Mouse (Mus musculus) monocyte, adult 2 months (primary cell): ENCODE data around the gene Fchsd2.

Source experiments
- DNase-seq, 2 experiments: peaks; one replicate each; pipeline ENCODE4 v3.0.0; 2022; ENCODE audit warnings: low spot score in 2 of 2, low read depth in 1 of 2

Fchsd2 gene

DNA sequence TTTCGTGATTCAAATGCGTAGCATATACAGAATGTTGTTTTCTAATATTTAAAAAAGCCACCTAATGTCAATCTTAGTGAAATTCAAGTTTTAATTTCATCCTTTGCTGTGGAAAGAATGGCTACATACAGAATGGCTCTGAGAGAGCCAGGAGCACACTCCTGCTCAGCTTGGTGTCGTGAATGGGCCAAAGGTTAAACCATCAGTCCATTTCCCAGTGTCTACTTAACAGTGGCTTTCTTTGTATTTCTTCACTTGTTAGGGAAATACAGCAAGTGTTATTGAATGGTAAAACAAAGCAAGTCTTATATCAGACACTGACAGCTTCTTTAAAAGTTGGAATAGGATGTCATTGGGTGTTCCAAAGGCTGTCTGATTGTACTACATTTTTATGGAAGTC is 80.7 kb downstream of the Fchsd2 start:
- DNase-seq: no peak

DNA sequence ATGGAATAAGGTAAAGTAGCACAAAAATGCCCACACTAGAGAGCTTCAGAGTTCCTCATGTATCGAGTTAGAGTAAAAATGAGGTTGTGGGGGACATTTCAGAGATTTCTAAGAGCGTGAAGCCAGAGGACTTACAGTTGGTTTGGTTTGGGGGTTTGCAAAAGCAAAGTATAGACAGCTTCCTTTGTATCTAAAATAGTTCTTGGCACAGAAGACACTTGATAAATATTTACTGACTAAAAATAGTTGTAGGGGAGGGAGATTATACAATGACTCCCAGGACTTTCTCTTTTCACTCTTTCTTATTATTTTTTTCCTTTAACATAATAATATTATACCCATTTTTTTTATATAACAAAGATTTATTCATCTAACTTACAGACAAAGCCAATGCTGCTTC is 86.1 kb downstream of the Fchsd2 start:
- DNase-seq: no peak

DNA sequence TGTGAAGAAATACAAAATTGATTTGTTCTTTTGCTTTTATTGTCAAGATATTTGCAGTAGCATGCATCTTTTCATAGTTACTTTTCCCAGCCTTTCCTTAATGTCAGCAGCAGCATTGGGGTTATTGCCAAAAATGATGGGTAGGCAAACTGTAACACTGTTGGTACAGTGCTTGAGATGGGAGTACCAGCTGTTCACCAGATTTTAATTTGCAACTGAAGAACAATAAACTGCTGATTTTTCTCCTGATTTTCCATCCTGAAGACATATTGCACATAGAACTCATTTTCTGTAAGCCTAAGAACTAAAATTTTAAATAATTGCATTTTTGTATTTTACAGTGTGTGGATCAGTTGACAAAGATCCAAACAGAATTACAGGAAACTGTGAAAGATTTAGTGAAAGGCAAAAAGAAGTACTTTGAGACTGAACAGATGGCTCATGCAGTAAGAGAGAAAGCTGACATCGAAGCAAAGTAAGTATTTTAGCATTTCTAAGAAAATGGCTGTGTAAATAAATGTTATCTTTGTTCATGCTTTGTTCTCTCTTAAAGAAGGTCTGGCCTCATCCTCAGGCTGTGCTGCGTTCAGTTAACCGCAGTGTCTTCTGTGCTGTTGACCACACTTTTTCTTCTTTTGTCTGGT is 98.8 kb downstream of the Fchsd2 start:
- DNase-seq: no peak

DNA sequence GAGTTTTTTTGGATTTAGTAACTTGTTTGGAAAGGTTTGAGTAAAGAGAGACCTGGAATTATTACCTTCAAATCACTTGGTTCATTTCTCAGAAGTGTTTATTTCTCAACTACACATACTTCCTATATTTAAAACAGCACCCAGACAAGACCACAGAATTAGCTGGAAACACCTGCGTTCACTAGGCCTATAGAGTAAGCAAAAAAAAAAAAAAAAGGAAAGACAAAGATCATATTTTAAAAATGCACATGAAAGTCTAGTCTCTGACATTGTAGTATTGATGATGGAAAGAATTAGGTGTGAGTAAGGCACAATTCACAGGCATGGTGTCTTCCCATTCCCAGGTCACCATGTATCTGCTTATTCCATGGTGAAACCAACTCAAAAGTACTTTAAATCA is 118.2 kb downstream of the Fchsd2 start:
- no peak for DNase-seq

DNA sequence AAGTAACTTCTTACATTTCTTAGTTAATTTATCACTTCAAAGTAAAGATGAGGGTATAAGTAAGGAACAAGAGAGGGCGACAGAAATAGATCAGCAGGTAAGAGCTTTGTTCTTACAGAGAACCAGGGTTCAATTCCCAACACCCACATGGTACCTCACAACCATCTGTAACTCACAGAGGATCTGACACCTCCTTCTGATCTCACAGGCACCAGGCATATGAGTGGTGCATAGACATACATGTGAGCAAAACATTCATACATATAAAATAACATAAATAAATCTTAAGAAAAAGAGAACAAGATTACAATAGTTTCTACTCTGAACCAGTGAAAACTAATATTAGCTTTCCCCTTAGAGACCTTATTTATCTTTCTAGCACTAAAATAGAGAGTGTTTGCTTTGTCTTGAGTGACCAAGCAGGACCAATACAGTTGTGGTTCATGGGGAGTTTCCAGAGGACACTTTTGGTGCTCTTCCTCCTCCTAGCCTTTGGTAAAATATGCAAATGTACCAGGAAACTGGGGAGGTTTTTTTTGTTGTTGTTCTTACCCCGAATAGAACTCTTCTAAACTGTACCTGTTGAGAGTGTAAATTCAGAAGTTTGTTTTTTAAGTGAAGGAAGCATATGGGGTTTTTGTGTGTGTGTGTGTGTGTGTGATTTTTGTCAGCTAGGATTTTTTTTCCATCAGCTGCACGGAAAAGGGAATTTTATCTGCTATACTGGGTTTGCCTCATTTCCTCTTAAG is 121.0 kb downstream of the Fchsd2 start:
- DNase-seq: no peak

DNA sequence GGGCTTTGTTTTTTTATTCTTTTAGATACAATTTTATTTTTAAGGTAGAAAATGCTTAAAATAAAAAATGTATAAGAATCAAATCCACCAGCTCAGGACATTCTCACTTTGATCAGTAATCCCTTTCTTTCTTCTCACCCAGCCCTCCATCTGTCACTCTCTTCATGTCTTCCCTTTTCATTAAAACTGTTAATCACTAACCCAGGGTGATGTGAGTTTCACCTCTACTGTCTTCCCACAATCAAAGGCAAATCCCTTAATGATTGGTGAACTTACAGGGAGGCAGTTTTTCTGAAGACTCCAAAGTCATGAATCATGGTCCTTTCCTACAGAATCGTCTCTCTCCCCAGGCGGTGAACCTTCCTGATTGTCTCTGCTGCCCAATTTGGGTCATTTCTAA is 124.1 kb downstream of the Fchsd2 start:
- no peak for DNase-seq

DNA sequence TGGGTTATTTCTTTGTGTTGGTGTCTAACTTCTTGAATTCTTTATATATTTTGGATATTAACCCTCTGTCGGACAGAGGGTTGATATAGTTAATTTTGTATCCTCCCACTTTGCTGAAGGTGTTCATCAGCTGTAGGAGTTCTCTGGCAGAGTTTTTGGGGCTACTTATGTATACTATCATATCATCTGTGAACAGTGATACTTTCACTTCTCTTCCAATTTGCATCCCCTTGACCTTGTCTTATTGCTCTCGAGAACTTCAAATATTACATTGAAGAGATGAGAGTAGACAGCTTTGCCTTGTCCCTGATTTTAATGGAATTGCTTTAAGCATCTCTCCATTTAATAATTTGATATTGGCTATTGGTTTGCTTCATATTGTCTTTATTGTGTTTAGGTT is 130.8 kb downstream of the Fchsd2 start:
- DNase-seq: no peak

DNA sequence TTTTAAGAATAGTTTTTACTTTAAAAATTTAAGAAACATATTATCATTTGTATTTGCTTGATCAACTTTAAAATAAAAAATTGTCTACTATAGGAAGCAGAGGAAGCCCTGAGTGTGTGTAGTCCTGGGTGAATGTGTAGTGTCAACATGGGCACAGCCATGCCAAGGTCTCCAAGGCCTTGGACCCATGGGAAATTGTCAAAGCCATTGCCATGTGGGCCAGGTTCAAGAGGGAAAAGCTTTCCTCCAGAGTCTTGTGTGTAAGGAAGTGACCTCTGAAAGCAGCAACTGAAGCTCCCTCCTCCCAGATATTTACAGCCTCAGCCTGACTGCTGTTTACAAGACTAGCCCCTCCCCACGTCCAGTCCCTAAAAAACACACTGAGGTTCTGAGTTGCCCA is 136.7 kb downstream of the Fchsd2 start:
- DNase-seq: no peak

DNA sequence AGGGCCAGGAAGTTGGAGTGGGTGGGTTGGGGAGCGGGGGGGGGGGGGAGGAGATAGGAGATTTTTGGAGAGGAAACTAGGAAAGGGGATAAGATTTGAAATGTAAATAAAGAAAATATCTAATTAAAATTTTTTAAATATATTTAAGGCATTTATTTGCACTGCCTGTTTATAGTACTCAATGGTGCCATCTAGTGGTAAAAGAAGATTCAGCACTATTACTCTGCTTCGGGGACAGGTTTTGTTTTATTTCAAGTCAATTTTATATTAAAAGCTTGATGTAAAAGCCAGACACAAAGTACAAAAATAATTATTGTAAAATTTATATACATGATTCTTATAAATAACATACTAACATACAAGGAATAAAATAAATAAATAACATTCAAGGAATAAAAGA is 138.8 kb downstream of the Fchsd2 start:
- DNase-seq: no peak

DNA sequence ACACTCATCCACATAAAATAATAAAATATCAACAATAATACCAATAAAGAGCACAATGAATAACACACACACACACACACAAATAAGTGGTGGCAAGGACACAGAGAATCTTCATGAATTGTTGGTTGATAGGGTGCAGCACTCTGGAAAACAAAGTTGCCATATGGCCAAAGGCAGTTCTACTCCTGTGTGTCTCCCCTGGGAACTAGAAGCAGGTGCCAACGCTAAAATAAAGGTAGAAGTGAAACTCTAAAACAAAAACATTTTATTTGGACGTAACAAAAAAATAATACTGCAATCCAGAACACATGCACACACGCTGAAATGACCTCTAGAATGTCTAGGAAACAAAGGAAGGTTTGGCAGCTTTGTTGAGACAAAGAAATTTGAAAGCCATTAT is 140.1 kb downstream of the Fchsd2 start:
- DNase-seq: no peak

DNA sequence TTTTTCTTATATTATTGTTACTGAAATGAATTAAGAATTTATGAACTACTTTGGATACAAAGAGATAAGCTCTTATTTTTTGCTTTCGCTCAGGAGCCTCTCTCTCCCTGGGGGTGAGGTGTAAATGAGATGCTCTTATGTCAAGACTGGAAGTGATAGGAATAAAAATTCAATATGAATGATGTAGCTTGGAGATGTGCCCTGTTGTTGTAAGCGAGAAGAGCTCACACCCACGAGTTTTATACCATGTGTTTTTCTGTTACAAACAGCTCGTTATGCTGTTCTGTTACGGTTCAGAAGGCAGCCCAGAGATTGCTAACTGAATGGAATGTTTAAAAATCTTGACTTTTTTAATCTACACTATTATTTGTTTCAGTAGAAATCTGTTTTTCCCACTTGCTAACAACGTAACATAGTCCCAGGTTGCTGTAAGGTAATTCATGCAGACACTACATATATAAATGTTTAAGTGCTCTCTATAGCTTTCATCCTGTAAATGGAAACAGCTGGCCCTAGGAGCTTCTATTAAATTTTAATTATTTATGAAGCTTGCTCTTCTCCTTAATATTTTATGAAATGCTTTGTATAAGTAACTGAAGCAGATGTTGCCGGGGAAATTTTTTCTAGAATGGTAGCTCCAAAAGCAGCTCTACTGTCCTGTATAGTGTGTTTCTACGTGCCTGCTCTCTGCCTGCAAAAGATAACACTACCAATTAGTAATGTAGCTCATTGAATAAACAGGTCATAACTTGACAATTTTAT is 144.2 kb downstream of the Fchsd2 start:
- no peak for DNase-seq

DNA sequence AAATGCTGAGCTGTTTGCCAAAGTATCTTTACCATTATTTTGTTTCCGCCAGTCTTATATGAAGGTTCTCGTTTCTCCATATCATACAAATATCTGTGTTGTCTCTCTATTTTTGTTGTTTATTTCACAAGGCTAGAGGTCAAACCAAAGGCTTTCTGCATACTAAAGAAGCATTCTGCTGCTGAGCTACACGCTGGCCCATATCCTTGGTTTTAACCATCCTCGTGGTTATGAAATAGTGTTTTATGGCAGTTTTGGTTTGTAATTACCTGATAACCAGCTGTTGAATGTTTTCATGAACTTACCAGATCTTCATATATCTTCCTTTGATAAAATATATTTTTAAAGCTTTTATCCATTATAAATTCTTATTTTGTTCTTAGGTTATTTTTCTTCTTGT is 156.1 kb downstream of the Fchsd2 start:
- no peak for DNase-seq

DNA sequence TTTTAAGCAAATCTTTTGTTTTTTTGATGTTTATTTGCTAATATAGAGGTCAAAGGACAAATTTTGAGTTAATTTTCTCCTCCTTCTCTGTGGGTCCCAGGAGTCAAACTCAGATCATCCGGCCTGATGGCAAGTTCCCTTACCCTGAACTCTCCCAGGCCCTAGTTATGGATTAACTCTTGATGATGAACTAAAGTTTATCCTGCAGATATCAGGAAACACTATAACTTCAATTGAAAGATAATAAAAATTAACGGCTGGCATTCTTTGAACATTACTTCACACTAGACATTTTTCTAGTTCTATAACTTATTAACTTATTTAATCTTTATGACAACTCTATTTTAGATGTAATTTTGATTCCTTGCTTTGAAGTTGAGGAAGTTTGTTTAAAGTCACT is 156.5 kb downstream of the Fchsd2 start:
- DNase-seq: no peak

DNA sequence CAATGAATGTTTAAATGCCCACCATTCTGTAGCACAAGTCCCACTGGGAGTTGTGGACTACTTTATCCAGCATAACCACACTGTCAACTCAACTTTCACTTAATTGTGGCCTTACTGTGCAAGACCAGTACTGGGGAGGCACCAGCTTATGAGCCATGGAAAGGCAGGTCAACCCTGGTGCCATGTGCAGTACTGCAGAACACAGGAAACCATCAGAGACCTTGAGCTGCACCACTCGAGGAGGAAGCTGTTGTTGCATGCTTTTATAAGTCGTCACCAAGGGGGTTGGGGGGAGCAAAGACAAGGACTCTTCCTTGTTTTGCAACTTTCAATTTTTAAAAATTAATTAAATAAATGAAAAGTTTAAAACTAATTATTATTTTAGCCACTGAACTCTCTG is 160.4 kb downstream of the Fchsd2 start:
- DNase-seq: no peak

DNA sequence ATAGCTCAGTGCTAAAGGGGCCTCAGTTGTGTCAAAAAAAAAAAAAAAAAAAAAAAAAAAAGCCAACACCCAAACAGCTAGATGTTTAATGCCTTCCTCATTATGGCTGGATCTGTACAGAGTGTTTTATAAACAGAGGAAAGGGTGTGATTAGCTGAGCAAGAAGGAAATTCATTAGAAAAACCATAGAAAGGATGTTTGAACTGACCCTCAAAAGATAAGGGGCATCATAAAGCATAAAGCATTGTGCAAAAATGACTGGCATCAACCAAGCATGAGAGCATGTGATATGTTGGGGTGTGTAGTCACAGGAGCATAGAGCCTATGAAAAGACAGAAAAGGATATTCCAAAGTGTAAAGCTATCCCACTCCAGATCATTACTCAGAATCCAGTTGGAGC is 165.8 kb downstream of the Fchsd2 start:
- no peak for DNase-seq

DNA sequence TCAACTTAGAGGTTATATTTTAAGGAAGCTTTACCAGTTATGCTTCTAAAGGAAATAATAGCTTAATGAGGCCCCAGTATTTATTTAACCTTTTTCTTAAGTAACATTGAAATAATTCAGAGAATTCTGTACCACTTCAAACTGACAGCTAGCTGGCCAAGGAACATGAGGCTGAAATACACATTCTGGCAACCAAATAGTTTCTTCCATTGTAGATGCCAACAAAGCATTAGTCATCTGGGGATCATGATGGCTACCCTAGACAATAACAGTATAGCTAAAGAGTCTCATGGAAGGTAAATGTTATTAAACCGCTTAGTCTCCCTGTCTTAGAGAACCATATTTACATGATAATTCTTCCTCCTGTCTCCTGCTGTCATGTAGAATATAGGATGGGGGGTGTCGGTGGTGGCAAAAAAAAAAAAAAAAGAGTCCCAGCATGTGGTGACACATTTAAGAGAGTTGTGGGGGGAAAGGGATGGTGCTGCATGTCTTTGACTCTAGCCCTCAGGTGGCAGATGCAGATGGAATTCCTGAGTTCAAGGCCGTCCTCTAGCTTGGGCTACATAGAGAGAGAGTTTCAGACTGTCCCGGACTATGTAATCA is 169.4 kb downstream of the Fchsd2 start:
- no peak for DNase-seq

DNA sequence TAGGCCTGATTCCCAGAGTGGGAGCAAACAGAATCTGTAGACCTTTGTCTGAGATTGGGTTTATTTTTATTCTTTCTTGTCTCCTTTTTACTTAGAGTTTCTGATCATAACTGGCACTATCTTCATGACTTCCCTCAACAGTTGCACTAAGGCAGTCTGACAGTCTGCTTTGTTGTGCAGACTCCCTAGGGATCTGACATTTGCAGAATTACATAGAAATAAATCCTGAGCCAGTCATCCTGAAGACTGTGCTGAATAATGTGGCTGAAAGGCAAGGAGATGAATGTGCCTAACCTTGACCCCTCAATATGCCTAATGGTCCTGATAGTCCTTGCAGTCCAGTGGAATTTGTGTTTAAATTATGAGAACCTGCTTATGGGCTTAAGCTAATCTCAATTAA is 170.8 kb downstream of the Fchsd2 start:
- no peak for DNase-seq

DNA sequence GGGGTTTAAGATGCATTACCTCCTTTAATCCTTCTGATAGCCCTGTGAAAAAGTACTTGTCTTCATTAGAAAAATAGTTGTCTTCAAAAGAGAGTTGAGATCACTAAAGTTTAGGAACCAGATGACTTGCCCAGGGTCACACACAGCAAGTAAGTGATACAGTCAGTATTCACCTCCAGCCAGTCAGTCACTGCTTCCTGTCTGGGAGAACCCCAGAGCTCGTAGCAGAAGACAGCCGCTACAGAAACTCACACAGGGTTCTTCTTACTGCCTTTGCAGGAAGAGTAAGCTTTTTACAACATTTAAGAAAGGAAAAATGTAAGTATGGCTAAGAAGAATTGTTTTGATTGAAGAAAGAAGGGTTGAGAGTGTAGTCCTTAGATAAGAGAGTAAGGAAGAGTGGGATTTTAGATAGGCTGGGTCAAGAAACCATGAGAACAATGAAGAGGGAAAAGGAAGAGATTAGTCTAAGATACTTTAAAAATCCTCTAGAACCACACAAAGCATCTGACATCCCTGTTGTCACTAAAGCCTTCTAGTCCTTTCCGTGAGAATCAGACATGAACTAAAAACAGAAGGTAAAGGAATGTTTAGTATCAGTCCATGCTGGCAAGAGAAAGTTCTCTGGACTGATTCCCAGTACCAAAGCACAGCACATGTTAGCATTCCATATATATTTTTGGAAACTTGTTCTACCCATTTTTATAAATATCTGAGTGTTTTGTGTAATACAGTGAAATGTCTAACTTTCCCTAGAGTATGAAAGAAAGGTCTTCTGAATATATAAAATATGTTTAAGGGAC is 175.0 kb downstream of the Fchsd2 start:
- DNase-seq: no peak

DNA sequence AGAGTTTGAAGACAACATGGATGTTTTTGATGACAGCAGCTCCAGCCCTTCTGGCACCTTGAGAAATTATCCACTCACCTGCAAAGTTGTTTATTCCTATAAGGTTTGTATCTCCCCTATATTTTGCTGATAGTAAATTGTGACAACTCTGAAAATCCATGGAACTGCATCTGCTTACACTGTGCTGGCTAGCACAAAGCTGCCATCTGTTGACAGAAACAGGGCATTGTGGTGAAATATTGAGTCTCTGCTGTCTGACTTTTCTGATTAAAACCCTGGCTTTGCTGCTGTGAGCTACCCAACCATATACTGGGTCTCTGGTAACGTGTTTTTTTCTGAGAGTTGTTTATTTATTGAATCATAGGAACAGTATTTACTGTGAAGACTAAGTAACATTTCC is 178.9 kb downstream of the Fchsd2 start:
- DNase-seq: no peak

DNA sequence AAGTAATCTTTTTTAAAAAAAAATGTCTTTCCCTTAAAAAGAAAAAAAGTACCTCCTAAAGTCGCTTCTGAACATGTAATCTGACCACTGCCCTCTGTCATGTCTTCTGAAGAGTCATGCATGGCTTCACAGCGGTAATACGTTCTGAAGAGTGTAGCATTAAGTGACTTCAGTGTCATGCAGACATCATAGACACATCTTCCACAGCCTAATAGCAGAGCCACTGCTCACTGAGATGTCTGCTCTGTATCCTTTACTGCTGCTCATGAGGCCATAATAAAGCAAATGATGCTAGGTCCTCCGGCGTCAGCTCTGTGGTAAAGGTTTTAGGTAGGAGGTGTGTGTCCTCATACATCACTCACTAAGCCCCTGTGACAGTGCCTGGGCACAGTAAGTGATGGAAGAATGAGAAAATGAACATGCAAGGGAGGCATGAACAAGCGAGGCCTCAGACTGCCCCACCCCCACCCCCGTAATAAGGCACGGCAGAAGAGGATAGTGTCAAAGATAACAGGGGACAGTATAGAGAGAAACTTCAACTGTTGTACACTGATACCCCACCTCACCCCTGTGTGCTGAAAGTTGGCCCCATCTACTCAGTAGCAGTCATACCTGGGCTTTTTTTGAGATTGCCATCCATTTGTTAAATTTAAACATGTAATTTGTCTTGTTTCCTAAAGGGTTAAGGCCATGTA is 179.9 kb downstream of the Fchsd2 start:
- DNase-seq: no peak

DNA sequence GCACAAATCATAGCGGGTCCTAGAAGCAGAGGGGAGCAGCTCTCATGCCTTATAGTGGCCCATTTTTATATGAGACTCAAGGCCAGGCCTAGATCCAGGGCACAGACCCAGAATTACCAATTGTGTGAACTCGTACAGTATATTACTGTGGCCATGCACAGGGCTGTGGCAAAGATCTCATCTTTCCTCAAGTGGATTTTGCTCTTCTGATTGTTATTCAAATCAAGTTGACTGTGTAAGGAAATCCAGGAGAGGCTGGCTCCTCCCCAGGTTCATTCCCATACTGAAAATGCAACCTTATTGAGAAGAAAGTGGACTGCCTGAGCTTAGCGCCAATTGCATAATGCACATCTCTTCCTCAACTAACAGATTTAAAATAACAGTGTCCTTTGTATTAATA is 190.1 kb downstream of the Fchsd2 start:
- no peak for DNase-seq
